Mouse (Mus musculus) gastrocnemius, adult 18-20 months (tissue): Measurements from ENCODE around the gene Rrnad1. TPM values are rescaled to one million over a fixed set of nuclear protein-coding genes. Genes with fewer than 3 reads are reported as not detected.

ENCODE experiments used
- DNase-seq: peaks from one replicate; pipeline ENCODE4 v3.0.0; 2021; ENCODE audit warnings: low spot score
- long read RNA-seq, 2 experiments: library from polyadenylated mRNA; stranded (forward); transcript quantifications; one replicate each; pipeline ENCODE4 v2.0.0; 2021
- total RNA-seq, 2 experiments: library from RNA; stranded (reverse); gene quantifications; 2 replicates each; pipeline ENCODE4 v1.2.3; 2021

Rrnad1 gene
- 1 to 10 TPM; 3.2 to 3.4 TPM for total RNA-seq
- long read RNA-seq, experiment 1, partial matches to known transcripts = 1 of 6 reads
- long read RNA-seq, experiment 1, other reads (novel, unspliced or antisense) = 4 of 6 reads
- long read RNA-seq, experiment 2, partial matches to known transcripts = 6 of 10 reads
- long read RNA-seq, experiment 2, other reads (novel, unspliced or antisense) = 3 of 10 reads

DNA sequence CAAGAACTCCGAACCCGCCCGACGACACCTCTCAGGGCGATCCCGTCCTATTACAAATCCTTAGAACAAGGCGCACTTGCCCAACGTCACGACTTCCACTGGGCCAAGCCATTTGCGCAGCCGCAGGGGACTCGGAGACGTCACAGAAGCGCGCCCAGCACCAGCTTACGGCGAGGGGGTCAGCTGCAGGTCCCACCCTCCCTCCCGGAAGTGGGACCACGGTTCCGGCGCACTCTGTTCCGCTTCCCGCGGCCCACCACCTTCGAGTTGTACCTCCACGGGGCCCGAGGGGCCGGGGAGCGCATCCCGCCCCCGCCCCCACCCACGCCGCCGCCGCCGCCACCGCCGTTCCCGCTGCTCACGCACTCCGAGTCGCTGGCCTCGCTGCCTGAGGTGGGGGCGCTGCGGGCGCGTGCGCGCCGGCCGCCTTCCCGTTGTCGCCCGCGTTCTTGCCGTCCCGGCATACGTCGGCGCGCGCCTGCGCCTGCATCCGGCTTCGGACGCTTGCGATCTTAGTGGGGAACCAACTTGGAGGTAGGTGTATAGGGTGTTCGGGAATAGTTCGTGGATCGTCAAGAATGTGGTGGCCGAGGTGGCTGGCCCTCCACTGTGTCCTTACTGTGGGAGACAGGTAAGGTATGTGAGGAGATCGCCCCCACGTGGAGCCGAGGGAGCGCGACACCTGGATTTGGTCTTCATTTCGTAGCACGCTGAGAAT, at the start of gene Rrnad1, which contains the start of gene Isg20l2:
Gene Rrnad1 (minus strand): TSS at position 640 of the 718 bp plus-strand sequence.
Gene Isg20l2 (plus strand): TSS at position 237 of the 718 bp plus-strand sequence.
- DNase-seq = peak; percentile 97

DNA sequence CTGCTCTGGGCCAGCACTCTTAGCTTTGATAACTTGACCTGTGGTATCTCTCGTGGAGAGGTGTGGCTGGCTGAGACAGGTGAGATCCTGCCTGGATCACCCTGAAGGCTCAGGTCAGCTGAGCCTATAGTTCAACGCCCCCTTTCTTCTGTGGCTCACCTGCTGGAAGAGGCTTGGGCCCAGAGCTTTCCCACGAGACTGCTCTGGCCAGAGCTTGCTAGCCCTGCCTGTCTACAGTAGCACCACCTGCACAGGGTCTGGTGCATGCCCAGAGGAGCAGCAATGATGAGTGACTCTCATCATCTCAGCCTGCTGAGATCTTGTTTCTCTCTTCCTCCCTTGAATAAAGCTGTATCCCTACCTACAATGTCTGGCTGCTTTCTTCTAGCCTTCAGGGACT, 49.6 kb upstream of the Rrnad1 start:
- DNase-seq = no peak

DNA sequence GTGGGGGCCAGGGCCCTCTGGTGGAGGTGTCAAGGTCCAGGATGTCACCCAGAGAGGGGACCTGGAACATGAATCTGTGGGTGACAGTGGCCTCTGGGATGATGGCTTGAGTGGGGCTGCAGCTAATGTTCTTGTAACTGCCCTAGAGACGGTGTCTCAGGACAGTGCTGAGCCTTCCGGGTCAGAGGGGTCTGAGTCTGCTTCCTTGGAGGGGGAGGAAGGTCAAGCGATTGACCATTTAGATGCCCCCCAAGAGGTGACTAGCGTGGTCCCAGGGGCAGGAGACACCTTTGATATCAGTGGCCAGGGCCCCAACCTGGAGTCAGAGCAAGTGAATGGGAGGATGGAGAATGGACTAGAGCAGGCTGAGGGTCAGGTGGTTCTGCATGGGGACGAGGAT, 49.0 kb upstream of the Rrnad1 start:
- DNase-seq = no peak

DNA sequence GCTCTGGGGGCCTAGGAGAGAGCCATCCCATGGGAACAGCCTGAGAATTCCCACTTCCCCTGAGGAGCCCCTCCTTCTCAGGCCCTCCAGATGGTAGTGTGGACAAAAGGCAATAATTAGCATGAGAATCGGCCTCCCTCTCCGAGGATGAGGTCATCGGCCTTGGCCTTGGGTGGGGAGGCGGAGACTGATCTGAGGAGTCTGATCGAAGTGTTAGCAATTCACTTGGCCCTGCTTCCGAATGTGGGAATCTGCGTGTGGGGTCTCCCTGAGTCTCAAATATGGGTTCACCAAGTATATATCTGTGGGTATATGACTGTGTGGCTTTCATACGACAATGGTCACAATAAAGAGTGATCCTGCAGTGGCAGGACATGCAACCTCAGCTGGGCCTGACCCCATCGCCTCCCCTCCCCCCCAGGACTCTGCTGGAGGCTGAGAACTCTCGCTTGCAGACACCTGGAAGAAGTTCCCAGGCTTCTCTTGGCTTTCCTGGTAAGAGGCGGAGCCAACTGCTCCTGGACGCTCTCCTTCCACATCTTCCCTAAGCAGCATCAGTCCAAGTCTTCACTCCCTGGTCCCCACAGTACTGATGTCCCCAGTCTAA, 44.0 kb upstream of the Rrnad1 start:
- DNase-seq = peak; percentile 36

DNA sequence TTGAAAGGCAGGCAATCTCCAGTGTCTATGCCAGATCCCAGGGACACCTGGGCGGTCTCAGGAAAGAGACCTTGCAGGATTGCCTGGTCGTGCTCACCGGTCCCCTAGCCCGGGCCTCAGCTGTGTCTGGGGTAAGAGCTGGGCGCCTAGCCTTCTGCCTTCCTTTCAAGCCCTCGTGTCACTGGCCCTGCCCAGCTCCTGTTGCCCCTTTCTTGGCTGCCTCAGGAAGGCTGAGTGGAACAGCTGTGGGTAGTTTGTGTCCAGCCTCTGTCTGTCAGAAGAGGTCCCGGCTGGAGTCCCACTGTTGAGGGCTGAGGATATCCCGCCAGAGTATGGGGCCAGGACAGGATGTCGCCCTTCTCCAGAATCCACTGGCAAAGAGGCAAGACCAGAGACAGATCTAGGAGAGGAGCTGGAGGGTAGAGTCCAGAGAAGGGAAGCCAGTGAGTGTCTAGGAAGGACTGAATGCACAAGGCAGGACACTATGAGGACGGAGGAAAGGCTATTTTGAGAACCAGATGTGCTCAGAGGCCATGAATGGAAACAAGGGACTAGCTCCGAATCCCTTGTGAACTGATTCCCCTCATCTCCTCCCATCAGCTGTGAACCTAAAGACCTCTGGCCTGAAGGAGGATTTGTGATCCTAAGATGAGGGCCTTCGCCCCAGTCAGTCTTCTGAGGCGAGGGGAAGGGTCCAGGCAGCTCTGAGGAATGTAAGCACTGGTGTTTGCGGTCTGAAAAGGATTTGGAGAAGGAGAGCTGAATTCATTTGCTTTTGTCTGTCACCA, 43.3 kb upstream of the Rrnad1 start:
- DNase-seq = no peak

DNA sequence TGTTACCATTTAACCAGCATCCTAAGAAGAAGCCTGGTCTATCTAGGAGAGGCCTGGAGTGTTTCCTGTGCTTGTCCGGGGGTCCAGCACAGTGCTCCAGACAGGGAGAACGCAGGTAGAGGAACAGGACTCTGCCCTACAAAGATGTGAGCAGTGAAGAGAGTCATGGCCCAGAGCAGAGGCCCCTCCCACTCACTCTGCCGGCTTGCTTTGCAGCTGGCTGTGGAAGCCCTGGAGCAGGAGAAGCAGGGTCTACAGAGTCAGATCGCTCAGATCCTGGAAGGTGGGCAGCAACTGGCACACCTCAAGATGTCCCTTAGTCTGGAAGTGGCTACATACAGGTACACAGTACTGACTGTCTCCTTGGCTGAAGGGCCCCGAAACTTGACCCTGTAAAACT, 42.3 kb upstream of the Rrnad1 start:
- no peak for DNase-seq

DNA sequence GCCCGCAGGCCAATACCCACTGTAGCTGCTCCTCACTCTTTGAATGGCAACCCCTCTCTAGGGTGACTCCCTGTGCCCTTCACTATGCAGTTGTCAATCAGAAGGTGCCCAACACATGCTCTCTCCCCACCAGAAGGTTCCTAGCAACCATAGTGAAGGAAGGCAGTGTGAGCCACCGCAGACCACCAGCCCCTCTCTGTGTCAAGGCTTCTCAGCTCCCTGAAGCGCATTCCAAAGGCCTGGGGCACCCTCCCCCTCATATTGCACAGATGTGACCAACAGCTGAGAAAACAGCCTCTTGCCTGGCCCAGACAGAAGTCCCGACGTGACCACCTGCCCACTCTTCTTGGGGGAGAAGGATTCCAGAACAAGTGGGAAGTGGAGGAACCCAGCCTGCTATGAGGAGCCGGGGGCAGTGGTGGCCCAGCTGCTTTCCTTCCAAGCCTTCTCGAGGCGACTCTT, 41.7 kb upstream of the Rrnad1 start:
- no peak for DNase-seq

DNA sequence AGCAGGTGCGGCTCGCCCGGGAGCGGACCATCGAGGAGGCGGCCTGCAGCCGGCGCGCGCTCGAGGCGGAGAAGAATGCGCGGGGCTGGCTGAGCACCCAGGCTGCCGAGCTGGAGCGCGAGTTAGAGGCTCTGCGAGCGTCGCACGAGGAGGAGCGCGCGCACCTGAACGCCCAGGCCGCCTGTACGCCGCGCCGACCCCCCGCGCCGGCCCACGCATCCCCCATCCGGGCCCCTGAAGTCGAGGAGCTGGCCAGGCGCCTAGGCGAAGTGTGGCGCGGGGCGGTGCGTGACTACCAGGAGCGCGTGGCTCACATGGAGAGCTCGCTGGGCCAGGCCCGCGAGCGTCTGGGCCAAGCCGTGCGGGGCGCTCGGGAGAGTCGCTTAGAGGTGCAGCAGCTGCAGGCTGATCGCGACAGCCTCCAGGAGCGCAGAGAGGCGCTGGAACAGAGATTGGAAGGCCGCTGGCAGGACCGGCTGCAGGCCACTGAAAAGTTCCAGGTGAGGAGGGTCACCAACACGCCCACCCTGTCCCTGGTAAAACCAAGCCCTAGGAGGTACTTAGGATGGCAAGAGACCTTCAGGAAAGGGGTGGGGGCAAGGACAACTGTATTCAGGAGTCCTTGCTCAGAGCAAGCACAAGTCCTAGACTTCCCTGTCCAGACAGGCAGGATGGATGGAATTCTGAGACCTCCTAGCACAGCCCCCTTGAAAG, 41.1 kb upstream of the Rrnad1 start:
- no peak for DNase-seq

DNA sequence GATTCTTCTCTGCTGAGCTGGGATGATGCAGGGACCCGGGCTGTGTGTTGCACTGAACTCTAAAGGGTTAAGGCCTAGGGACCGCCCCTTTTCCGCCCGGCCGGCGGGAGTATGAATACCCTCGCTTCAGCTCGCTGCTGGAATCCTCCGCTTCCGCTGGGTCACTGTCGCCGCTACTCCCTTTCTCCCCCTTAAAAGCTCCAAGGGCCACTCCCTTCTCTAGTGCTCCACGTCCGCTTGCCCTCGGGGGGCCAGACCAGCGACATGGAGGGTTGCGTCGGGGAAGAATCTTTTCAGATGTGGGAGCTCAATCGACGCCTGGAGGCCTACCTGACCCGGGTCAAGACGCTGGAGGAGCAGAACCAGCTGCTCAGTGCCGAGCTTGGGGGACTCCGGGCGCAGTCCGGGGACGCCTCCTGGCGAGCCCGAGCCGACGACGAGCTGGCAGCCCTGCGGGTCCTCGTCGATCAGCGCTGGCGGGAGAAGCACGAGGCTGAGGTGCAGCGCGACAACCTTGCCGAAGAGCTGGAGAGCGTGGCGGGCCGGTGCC, 40.5 kb upstream of the Rrnad1 start, which contains the start of gene Nes:
Gene Nes (plus strand): TSS at position 140 of the 550 bp plus-strand sequence.
- peak; percentile 40 for DNase-seq

DNA sequence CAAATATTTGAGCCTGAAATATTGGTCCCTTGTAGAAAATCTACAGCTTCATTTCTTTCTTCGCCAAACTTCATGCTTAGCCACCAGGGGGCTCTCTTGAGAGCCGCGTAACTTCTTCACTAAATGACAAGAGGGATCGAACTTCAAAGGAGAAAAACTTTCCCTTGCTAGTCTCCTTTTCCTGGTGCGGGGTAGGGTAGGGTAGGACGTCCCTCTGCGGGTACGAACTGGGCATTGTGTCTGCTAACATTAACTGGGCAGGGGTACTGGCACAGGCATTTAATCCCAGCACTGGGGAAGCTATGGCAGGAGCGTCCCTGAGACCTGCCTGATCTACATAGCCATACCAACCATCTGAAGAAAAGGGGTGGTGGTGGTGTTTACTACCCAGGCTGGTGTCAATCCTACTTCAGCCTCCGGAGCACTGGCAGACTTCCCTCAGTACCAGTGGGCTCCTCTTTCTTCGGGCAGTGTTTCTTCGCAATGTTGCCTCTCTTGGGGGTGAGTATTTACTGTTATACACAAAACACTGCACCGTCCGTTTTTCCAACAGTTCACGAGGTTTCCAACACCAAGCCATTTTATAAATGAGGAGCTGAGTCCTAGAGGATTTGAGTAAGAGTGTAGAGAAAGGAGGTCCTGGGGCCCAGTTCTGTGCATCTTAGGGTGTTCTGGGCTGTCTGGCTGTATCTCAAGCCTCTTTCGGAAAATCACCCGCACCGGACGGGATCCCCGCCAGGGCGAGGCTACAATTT, 39.8 kb upstream of the Rrnad1 start:
- DNase-seq = peak; percentile 65

DNA sequence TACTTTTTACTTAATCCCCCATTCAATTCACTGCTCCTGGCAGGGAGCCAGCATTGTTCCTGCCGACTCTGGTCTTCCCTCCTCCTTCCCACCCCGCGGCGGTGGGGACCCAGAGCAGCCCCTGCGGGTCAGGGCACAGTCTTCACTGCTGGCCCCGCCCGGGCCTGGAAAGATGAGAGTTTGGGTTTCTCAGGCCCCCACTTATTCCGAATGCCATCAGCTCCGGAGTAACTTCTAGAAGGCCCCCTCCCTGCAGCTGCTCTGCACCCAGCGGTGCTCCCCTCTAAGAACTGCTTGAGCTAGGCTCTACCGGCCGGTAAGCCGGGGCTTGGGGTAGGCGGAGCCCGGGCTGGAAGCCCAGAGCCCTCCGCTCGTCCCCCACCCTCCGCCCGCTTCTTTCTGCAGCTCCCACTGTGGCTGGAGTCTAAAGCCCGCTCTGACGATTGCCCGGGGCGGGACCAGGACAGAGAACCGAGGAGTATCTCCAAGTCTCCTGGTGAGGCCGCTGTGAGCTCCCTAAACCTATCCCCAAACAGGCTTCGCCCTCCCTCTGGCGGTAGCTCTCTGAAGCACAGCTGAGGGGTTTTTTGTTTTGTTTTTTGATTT, 30.2 kb upstream of the Rrnad1 start:
- DNase-seq = peak; percentile 88

DNA sequence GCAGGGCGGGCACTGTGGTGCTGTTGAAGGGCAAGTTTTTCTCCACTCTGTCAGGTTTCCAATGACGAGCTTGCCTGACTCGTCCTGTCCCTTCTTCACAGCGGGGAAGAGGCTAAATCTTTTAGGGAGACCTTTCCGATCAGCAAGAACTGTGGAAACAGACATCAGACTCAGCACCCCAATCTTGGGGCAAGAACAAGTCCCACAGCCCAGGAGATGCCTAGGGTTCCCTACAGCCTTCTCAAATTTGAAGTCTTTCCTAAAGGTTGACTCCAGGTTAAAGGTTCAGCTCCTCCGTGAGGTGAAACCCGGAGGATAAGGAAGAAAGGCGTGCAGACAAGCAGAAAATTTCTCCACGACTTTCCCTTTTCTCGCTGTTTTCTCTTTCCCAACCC, 29.7 kb upstream of the Rrnad1 start:
- no peak for DNase-seq

DNA sequence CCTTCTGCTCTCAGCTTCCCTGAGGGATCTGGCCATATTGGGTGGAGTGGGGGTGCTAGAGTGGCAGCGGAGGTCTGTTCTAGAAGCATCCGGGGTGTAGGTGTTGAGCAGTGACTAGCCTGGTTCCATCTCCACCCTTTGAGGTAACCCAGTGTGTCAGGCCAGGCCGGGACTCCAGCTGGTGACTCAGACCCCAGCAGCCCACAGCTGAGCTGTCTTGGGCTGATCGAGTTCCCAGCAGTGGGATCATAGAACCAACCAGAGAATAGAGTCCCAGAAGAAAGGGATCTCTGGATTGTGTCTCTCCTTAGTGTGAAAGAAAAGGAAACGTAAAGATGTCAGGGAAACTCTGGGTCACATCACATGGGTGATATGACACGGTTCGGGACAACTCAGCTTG, 28.9 kb upstream of the Rrnad1 start:
- DNase-seq = no peak

DNA sequence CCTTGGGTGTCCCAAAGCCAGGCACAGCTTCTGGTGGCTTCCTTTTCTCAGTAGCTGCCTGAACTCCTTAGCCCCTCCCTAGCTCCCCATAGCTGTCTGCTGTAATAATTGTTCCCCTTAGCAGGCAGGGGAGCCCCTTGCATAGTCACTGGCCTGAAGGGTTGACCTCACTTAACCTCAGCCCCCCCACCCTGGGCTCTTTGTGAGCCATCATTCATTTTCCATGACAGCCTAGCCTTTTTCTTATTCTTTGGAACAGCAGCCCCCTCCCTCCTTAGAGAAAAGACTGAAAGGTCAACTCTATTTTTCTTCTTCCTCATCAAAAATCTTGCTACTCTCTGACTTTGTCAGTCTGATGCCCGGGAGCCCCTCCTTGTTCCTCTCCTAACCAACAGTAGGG, 28.4 kb upstream of the Rrnad1 start:
- no peak for DNase-seq

DNA sequence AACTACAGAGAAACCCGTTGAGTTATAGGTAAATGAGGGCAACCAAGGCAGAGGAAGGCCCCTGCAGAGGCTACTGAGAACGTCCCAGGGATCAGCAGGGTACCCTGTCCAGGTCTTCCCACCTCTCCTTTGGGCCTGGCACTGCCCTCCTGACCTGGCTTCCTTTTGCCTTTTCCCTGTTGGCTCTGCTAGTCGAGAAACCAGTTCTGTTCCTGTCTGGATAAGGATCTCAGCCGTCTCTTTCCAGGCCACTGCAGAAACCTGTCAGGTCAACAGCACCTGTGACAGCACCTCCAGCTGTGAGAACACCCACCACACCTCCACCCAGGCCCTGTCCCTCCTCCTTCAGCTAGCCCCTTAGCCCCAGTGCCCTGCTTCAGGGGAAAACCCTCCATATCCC, 28.0 kb upstream of the Rrnad1 start:
- no peak for DNase-seq

DNA sequence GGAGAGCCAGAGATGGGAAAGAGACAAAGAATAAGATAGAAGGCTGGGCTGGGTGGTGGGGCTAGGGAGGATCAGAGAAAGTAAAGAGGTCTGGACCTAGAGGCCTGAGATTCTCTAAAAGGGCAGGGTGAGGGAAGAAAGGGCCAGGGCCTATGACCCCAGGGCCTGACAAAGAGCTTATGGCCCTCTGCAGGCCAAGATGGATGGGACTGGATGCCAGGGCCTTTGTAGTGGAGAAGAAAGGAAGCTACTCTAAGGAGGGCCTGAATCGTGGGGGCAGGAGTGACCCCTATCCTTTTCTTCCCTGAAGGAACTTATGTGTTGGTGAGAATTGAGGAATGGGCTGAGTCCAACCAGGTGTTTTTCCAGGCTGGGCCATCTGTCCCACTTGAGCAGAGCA, 27.5 kb upstream of the Rrnad1 start:
- no peak for DNase-seq

DNA sequence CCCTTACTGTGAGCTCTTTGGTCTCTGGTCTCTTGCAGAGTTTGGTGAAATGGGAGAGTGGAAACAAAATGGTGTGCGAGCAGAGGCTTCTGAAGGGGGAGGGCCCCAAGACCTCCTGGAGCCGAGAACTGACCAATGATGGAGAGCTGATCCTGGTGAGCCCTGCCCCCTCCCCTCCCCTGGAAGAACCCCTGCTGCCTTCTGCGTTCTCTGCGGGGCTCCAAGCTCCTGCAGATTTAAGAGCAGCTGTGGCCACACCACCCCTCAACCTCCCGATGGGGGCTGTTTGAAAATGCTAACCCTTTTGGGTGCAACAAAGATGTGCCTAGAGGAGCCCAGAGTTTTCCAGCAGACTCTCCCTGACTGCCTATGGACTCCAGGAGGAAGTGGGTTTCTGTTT, 21.9 kb upstream of the Rrnad1 start:
- DNase-seq = no peak

DNA sequence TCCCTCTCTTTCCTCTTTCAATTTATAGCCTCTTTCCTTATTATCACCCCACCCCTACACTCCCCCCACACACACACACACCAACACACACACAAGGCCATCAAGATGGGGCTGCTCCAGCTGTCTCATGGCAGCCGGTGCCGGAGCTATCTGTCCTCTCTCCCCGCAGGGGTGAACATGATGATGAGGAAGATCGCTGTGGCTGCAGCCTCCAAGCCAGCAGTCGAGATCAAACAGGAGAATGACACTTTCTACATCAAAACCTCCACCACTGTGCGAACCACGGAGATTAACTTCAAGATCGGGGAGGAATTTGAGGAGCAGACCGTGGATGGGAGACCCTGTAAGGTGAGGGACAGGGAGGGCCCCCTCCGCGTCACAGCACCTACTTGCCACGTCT, 21.4 kb upstream of the Rrnad1 start:
- DNase-seq = no peak

DNA sequence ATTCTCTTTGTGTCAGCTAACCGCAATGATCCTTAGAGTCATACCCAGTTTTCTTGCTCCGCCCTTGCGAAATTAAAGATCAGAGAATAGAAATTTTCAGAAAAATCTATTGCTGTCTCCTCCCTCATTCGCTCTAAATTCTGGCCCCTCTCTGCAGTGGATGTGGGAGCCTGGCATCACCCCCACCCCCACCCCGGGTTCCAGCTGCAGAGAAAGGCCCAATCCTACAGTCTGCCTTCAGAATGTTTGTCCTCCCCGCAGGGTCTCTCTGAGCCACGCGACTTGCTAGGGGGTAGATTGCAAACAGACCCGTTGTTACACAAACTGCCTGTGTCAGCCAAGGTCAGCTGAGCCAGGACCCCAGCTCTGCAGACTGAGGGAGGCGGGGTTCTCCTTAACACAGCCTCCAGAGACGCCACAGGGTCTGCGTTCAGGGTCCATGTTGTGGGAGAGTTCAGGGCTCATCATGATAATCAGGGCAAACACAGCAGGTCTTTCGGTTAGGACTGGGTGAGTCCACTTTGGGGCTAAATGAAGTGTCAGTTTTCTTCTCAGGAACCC, 19.5 kb upstream of the Rrnad1 start:
- DNase-seq = no peak
